Mouse (Mus musculus): ENCODE results near the gene Kcnj9. TPM values are rescaled to one million over a fixed set of nuclear protein-coding genes. Genes with fewer than 3 reads are reported as not detected.

The Kcnj9 gene
- not detected in 2 replicates for polyA plus RNA-seq (2015; fragmentation: Nextera tagmentation; extraction: Ambion mirVana)

GRCm38 (mm10) chr1:172329131-172329530, at the start of gene Kcnj9:
Kcnj9 (minus strand) TSS chr1:172329318.

GRCm38 (mm10) chr1:172376198-172376667, 47.1 kb upstream of the Kcnj9 start, which contains the start of gene Pigm:
Pigm (plus strand) TSS chr1:172376546.

GRCm38 (mm10) chr1:172340729-172341321, 11.7 kb upstream of the Kcnj9 start, which contains the start of gene Kcnj10:
Kcnj10 (plus strand) TSS chr1:172341210.

GRCm38 (mm10) chr1:172297611-172298537, 31.2 kb downstream of the Kcnj9 start, which contains the start of gene Atp1a2:
Atp1a2 (minus strand) TSS chr1:172298064.

Other genes starting within 250 kb of the Kcnj9 start
- 89.8 and 97.0 TPM in 2 replicates for gene Copa, start 246.8 kb downstream of the Kcnj9 start, polyA plus RNA-seq (2015; fragmentation: Nextera tagmentation; extraction: Ambion mirVana)
- gene Ncstn, start 246.5 kb downstream of the Kcnj9 start, polyA plus RNA-seq (2015; fragmentation: Nextera tagmentation; extraction: Ambion mirVana) = 57.0 and 63.1 TPM in 2 replicates
- 185 and 200 TPM in 2 replicates for gene Pex19, start 202.6 kb downstream of the Kcnj9 start, polyA plus RNA-seq (2015; fragmentation: Nextera tagmentation; extraction: Ambion mirVana)
- 128 and 141 TPM in 2 replicates for gene Dcaf8, start 181.2 kb downstream of the Kcnj9 start, polyA plus RNA-seq (2015; fragmentation: Nextera tagmentation; extraction: Ambion mirVana)
- 79.7 and 89.6 TPM in 2 replicates for gene Pea15a, start 122.5 kb downstream of the Kcnj9 start, polyA plus RNA-seq (2015; fragmentation: Nextera tagmentation; extraction: Ambion mirVana)
- gene Casq1, start 109.5 kb downstream of the Kcnj9 start, polyA plus RNA-seq (2015; fragmentation: Nextera tagmentation; extraction: Ambion mirVana) = 1,722 and 1,828 TPM in 2 replicates
- gene Atp1a4, start 70.9 kb downstream of the Kcnj9 start, polyA plus RNA-seq (2015; fragmentation: Nextera tagmentation; extraction: Ambion mirVana) = 0.05 and 0.10 TPM in 2 replicates
- gene Igsf8, start 67.7 kb downstream of the Kcnj9 start, polyA plus RNA-seq (2015; fragmentation: Nextera tagmentation; extraction: Ambion mirVana) = 16.3 and 17.3 TPM in 2 replicates
- 105 and 110 TPM in 2 replicates for gene Atp1a2, start 31.3 kb downstream of the Kcnj9 start, polyA plus RNA-seq (2015; fragmentation: Nextera tagmentation; extraction: Ambion mirVana)
- 0.27 and 0.38 TPM in 2 replicates for gene Kcnj10, start 11.9 kb upstream of the Kcnj9 start, polyA plus RNA-seq (2015; fragmentation: Nextera tagmentation; extraction: Ambion mirVana)
- gene Pigm, start 47.2 kb upstream of the Kcnj9 start, polyA plus RNA-seq (2015; fragmentation: Nextera tagmentation; extraction: Ambion mirVana) = 2.4 TPM in 2 replicates
- gene Slamf9, start 146.0 kb upstream of the Kcnj9 start, polyA plus RNA-seq (2015; fragmentation: Nextera tagmentation; extraction: Ambion mirVana) = 0.49 and 0.72 TPM in 2 replicates
- gene Igsf9, start 152.5 kb upstream of the Kcnj9 start, polyA plus RNA-seq (2015; fragmentation: Nextera tagmentation; extraction: Ambion mirVana) = 0.81 and 2.2 TPM in 2 replicates
- gene Tagln2, start 170.7 kb upstream of the Kcnj9 start, polyA plus RNA-seq (2015; fragmentation: Nextera tagmentation; extraction: Ambion mirVana) = 143 and 184 TPM in 2 replicates
- 1.2 and 1.4 TPM in 2 replicates for gene Cfap45, start 191.5 kb upstream of the Kcnj9 start, polyA plus RNA-seq (2015; fragmentation: Nextera tagmentation; extraction: Ambion mirVana)
- not detected in 2 replicates for gene Vsig8, start 226.6 kb upstream of the Kcnj9 start, polyA plus RNA-seq (2015; fragmentation: Nextera tagmentation; extraction: Ambion mirVana)